Mouse (Mus musculus): Measurements from ENCODE around the gene Hist1h2ag. TPM values are rescaled to one million over a fixed set of nuclear protein-coding genes. Genes with fewer than 3 reads are reported as not detected.
"Not testable (repeated sequence)": the region's sequence is repeated elsewhere in the genome, so short reads cannot be mapped to it uniquely, and the experiment has no call there.

Gene Hist1h2ag
- polyA plus RNA-seq, 1 experiment from 2014 or later = 33.8 TPM

DNA sequence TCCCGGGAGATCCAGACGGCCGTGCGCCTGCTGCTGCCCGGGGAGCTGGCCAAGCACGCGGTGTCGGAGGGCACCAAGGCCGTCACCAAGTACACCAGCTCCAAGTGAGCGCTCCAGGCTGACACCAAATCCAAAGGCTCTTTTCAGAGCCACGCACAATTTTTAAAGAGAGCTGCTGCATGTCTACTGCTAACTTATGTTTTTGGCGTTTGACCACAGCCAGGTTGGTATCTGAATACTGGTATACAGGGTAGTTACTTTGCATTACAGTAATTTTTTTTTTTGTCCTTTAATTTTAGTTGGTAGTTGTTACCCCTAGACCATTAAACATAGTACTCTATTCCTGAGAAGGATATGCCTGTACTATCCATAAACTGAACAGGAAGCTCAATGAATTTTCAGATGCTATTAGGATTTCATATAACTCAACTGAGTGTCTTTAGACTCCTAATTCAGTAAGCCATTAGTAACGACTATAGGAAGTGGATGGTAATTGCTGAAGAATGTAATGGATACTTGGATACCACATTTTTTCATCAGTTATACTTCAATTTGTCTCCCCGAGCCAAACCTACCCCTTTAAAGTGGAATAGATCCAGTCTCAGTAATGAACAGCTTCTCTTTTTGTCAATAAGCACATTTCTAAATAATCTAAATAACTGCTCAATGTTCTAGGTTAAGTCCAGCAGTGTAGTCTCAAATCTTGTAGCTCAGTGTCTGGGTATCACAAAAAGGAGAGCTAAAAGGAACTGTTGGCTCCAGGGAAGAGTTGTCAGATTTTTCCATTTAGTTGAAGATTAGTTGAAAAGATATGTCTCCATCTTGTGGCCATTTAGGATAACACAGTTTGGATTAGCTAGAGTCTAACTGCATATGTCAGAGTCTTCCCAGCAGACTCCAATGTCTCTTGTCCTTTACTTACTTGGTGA, 1.0 kb upstream of the Hist1h2ag start:
- WGBS = 0% methylated on average over 9 of the region's 14 CpGs
- no peaks in the 10 kb centered on the region for H3K27me3 ChIP-seq (ENCODE audit: insufficient read depth, low read length)
- peak; percentile 89 for TF ChIP-seq CTCF (IDR thresholded peaks at IDR 0.05; ENCODE audit: low read depth)
- no peaks in the 10 kb centered on the region for H3K36me3 ChIP-seq (ENCODE audit: insufficient read depth, low read length)
- no peaks in the 10 kb centered on the region for H3K9me3 ChIP-seq (replicated peaks; ENCODE audit: low read length)
- H3K9ac ChIP-seq (ENCODE audit: low read depth, low read length) = peak overlapping the region; percentile 44; the same call in 1 of the 2 replicates
- ATAC-seq (replicated peaks; ENCODE audit: low FRiP score, low read depth) (0 out of 2 replicates have a peak, but pooled peaks have one; percentile 5), DNase-seq (ENCODE audit: low spot score) (peak; percentile 93)
- peak overlapping the region; percentile 31 for H3K4me3 ChIP-seq (replicated peaks; ENCODE audit: low read depth, low read length)
- H3K4me1 ChIP-seq (replicated peaks; ENCODE audit: insufficient read depth, low read length) = peaks cover 6% of the 10 kb centered on the region; the same call in 1 of the 2 replicates
- peak overlapping the region; percentile 70 for H3K27ac ChIP-seq
- H3K4me2 ChIP-seq (ENCODE audit: low read length) = peak overlapping the region; percentile 51

DNA sequence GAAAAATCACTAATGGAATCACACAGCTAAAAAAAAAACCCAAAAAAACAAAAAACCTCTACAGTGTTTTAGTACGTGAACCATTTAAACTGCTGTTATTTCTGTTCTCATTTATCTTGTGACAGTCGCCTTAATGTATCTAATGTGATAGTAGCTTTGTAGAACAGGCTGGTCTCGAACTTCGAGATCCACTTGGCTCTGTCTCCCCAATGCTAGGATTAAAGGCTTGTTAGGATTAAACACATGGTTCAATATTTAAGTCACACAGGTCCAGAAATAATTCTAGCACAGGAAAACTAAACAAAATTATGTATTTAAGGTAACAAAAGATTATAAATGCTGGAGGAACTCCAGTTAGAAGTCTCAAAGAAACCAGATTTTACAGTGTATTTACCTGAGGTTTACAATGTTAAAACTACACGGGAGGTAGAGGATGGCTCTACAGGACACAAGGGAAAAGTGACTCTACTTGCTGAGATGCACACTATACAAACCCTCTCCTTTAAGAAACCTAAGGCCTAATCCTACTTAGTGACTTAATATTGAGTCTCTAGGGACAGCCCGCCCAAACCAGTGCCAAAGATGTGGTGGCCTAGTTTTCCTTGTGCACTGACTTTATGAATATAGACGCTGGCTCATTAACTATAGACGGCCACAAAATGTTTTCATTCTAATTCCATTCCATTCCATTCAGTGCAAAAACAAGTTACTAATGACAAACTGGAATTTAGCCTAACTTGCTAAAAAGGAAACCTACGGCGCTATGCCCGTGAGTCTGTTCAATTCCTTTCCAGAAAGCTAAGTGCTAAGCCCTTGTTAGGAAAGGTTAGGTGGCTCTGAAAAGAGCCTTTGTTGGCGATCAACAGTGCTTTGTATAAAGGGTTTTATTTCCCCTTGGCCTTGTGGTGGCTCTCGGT, 835 bp downstream of the Hist1h2ag start:
- Histone ChIP-seq H3K27ac (peak overlapping the region; percentile 60), H3K4me3 (replicated peaks; ENCODE audit: low read depth, low read length) (peak overlapping the region; percentile 33; the same call in 1 of the 2 replicates), H3K9ac (ENCODE audit: low read depth, low read length) (peak overlapping the region; percentile 40), H3K36me3 (ENCODE audit: insufficient read depth, low read length) (no peaks in the 10 kb centered on the region), H3K9me3 (replicated peaks; ENCODE audit: low read length) (no peaks in the 10 kb centered on the region), H3K4me1 (replicated peaks; ENCODE audit: insufficient read depth, low read length) (peaks cover 6% of the 10 kb centered on the region; the same call in 1 of the 2 replicates), H3K4me2 (ENCODE audit: low read length) (peak overlapping the region; percentile 49), H3K27me3 (ENCODE audit: insufficient read depth, low read length) (no peaks in the 10 kb centered on the region)
- DNase-seq (ENCODE audit: low spot score) (no peak), ATAC-seq (replicated peaks; ENCODE audit: low FRiP score, low read depth) (no peak)
- no peak for TF ChIP-seq CTCF (IDR thresholded peaks at IDR 0.05; ENCODE audit: low read depth)
- WGBS = 3% methylated on average over 13 of the region's 13 CpGs

DNA sequence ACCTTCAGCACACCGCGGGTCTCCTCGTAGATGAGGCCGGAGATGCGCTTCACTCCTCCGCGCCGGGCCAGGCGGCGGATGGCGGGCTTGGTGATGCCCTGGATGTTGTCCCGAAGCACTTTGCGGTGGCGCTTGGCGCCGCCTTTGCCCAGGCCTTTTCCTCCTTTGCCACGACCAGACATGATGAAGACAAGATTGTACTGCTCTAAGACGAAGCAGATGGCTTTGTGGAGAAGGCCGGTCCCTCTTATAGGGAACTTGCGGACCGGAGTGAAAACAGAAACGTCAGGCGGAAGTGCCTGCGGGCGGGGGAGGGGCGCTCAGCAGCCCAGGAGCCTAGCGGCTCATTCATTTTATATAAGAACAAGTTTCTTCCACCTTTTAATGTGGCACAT, 1.6 kb downstream of the Hist1h2ag start, which contains the start of gene Hist1h4i:
Gene Hist1h4i, minus strand, starts transcription at position 221 of the 395 bp plus-strand sequence.
- WGBS = under 1% methylated on average over 22 of the region's 27 CpGs
- H3K27me3 ChIP-seq (ENCODE audit: insufficient read depth, low read length); H3K36me3 ChIP-seq (ENCODE audit: insufficient read depth, low read length); H3K9me3 ChIP-seq (replicated peaks; ENCODE audit: low read length): not testable (repeated sequence)
- ATAC-seq (replicated peaks; ENCODE audit: low FRiP score, low read depth) (peak; percentile 64), DNase-seq (ENCODE audit: low spot score) (peak; percentile 93)
- Histone ChIP-seq H3K4me1 (replicated peaks; ENCODE audit: insufficient read depth, low read length) (peaks cover 11% of the 10 kb centered on the region; the same call in 1 of the 2 replicates), H3K27ac (peak within 1 kb of the TSS; percentile 87), H3K4me2 (ENCODE audit: low read length) (peak within 1 kb of the TSS; percentile 49), H3K9ac (ENCODE audit: low read depth, low read length) (peak within 1 kb of the TSS; percentile 65), H3K4me3 (replicated peaks; ENCODE audit: low read depth, low read length) (peak within 1 kb of the TSS; percentile 33)

DNA sequence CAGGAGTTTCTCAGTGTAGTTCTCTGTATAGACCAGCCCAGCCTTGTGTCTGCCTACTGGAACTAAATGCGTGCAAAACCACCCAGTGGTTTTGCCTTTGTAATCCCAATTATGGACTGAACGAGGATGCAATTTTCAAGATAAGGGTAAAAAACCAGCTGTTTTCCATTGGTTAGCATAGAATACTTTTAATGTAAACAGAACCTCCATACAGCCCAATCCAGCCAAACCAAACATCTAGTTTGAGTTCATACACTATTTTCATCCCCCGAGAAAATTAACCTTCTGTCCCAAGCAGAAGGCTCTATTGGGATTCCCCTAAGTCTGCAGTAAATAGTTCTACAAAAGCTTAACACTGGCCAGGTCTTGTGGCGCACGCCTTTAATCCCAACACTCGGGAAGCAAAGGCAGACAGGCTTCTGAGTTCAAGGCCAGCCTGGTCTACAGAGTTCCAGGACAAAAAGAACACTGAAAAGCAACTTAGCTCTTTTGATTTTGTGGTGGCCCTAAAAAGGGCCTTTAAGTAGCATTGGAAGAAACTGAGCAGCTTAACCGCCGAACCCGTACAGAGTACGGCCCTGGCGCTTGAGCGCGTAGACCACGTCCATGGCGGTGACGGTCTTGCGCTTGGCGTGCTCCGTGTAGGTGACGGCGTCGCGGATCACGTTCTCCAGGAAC, 2.1 kb downstream of the Hist1h2ag start:
- WGBS = under 1% methylated on average over 20 of the region's 24 CpGs
- Histone ChIP-seq H3K4me2 (ENCODE audit: low read length) (peak overlapping the region; percentile 49), H3K9me3 (replicated peaks; ENCODE audit: low read length) (no peaks in the 10 kb centered on the region), H3K27ac (peak overlapping the region; percentile 87), H3K36me3 (ENCODE audit: insufficient read depth, low read length) (no peaks in the 10 kb centered on the region), H3K9ac (ENCODE audit: low read depth, low read length) (peak overlapping the region; percentile 65), H3K27me3 (ENCODE audit: insufficient read depth, low read length) (no peaks in the 10 kb centered on the region), H3K4me1 (replicated peaks; ENCODE audit: insufficient read depth, low read length) (peaks cover 12% of the 10 kb centered on the region; the same call in 1 of the 2 replicates), H3K4me3 (replicated peaks; ENCODE audit: low read depth, low read length) (peak overlapping the region; percentile 33)
- DNase-seq (ENCODE audit: low spot score) = no peak
- TF ChIP-seq CTCF (IDR thresholded peaks at IDR 0.05; ENCODE audit: low read depth) = no peak
- ATAC-seq (replicated peaks; ENCODE audit: low FRiP score, low read depth) = peak; percentile 5; the same call in 1 of the 2 replicates

DNA sequence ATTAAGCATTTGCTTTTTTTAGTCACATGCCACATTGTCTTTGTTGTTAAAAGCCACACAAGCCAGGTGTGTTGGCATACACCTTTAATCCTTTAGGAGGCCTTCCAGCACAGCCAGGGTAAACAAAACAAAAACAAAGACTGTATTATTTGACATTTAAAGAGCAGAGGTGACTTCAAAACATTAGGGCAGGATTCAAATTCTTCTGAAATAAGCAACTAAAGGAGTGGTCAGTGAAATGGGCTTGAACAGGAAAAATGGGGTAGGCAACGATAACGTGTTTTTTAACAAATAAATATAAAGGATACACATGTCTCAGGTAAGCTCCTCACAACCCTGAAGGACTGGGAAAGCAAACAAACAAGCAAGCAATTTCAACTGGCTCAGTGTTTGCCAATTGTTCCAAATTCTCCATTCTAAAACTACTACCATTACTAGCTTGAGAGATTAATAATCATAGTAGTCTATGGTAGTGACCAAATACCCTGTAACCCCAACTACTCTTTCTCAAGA, 2.7 kb downstream of the Hist1h2ag start:
- no peak for TF ChIP-seq CTCF (IDR thresholded peaks at IDR 0.05; ENCODE audit: low read depth)
- WGBS = 8% methylated on average over 2 of the region's 2 CpGs
- no peak overlapping the region for H3K27ac ChIP-seq

More for the DNA sequence above, 2.7 kb downstream of the Hist1h2ag start:
- Histone ChIP-seq H3K36me3 (ENCODE audit: insufficient read depth, low read length) (no peaks in the 10 kb centered on the region), H3K4me1 (replicated peaks; ENCODE audit: insufficient read depth, low read length) (peaks cover 12% of the 10 kb centered on the region; the same call in 1 of the 2 replicates), H3K4me3 (replicated peaks; ENCODE audit: low read depth, low read length) (peak overlapping the region; percentile 33; the same call in 1 of the 2 replicates), H3K27me3 (ENCODE audit: insufficient read depth, low read length) (no peaks in the 10 kb centered on the region), H3K4me2 (ENCODE audit: low read length) (peak overlapping the region; percentile 49), H3K9ac (ENCODE audit: low read depth, low read length) (no peak overlapping the region), H3K9me3 (replicated peaks; ENCODE audit: low read length) (no peaks in the 10 kb centered on the region)
- DNase-seq (ENCODE audit: low spot score) = no peak
- ATAC-seq (replicated peaks; ENCODE audit: low FRiP score, low read depth) = no peak

All from kidney, postnatal 0 days (tissue).